Mouse (Mus musculus): ENCODE data around the gene Gm9508. TPM values are rescaled to one million over a fixed set of nuclear protein-coding genes. Genes with fewer than 3 reads are reported as not detected.

The Gm9508 gene
- polyA plus RNA-seq, 1 experiment: not detected

- TF ChIP-seq MYOD1 (IDR thresholded peaks at IDR 0.05; ENCODE audit: control insufficient read depth in 1 of 3, insufficient read length in 2 of 3, low read depth in 2 of 3): peak in 1 of 3 experiments; percentile 51
- TF ChIP-seq MYOG (IDR thresholded peaks at IDR 0.05; ENCODE audit: control insufficient read depth in 1 of 3, insufficient read depth in 1 of 3, insufficient read length in 2 of 3, low read depth in 2 of 3): peak in 1 of 3 experiments; percentile 30
- no peak for TF ChIP-seq POLR2AphosphoS2 (IDR thresholded peaks at IDR 0.05; ENCODE audit: insufficient read length, low read depth)
- Histone ChIP-seq H3ac (ENCODE audit: control insufficient read depth, insufficient read length) (no peak within 1 kb of the TSS), H3K4me3 (no peak within 1 kb of the TSS), H3K36me3 (ENCODE audit: control insufficient read depth, insufficient read depth) (no peaks in the 10 kb centered on the region), H3K4me2 (ENCODE audit: low read depth) (no peak within 1 kb of the TSS), H3K79me2 (ENCODE audit: control insufficient read depth, insufficient read depth) (no peaks in the 10 kb centered on the region), H3K27me3 (ENCODE audit: control insufficient read depth, insufficient read depth, insufficient read length) (peaks cover 65% of the 10 kb centered on the region)
These were observed 11.0 kb downstream of the Gm9508 start, which contains the start of gene Tspear for GRCm38 (mm10) chr10:77685895-77686664. Tspear (plus strand) TSS chr10:77686569.

- TF ChIP-seq REST (IDR thresholded peaks at IDR 0.05; ENCODE audit: insufficient read depth, insufficient read length): no peak
- no peak for TF ChIP-seq MAX (IDR thresholded peaks at IDR 0.05; ENCODE audit: low read depth)
- no peak for TF ChIP-seq USF1 (IDR thresholded peaks at IDR 0.05; ENCODE audit: low read depth)
- TF ChIP-seq POLR2A (IDR thresholded peaks at IDR 0.05; ENCODE audit: insufficient read length, low read depth): no peak
- TF ChIP-seq E2F4 (IDR thresholded peaks at IDR 0.05; ENCODE audit: insufficient read depth): no peak
- TF ChIP-seq TCF3 (IDR thresholded peaks at IDR 0.05; ENCODE audit: insufficient read length, low read depth): no peak
- TF ChIP-seq CEBPB (IDR thresholded peaks at IDR 0.05; ENCODE audit: insufficient read depth, poor library complexity, severe bottlenecking): no peak
- no peak for TF ChIP-seq MYOG (IDR thresholded peaks at IDR 0.05; ENCODE audit: control insufficient read depth in 1 of 3, insufficient read depth in 1 of 3, insufficient read length in 2 of 3, low read depth in 2 of 3)
- TF ChIP-seq POLR2AphosphoS2 (IDR thresholded peaks at IDR 0.05; ENCODE audit: insufficient read length, low read depth): no peak
- no peak for TF ChIP-seq MYOD1 (IDR thresholded peaks at IDR 0.05; ENCODE audit: control insufficient read depth in 1 of 3, insufficient read length in 2 of 3, low read depth in 2 of 3)
- TF ChIP-seq SRF (IDR thresholded peaks at IDR 0.05; ENCODE audit: control insufficient read depth, insufficient read length, low read depth): no peak
- no peak for TF ChIP-seq TCF12 (IDR thresholded peaks at IDR 0.05; ENCODE audit: insufficient read depth, poor library complexity, severe bottlenecking)
- Histone ChIP-seq H3K36me3 (ENCODE audit: control insufficient read depth, insufficient read depth) (no peaks in the 10 kb centered on the region), H3K27me3 (ENCODE audit: control insufficient read depth, insufficient read depth, insufficient read length) (peaks cover 69% of the 10 kb centered on the region), H3K4me2 (ENCODE audit: low read depth) (no peak overlapping the region), H3K79me2 (ENCODE audit: control insufficient read depth, insufficient read depth) (no peaks in the 10 kb centered on the region), H3K4me3 (no peak overlapping the region), H3ac (ENCODE audit: control insufficient read depth, insufficient read length) (no peak overlapping the region)
These were observed 12.9 kb downstream of the Gm9508 start for GRCm38 (mm10) chr10:77684181-77684580.

DNA sequence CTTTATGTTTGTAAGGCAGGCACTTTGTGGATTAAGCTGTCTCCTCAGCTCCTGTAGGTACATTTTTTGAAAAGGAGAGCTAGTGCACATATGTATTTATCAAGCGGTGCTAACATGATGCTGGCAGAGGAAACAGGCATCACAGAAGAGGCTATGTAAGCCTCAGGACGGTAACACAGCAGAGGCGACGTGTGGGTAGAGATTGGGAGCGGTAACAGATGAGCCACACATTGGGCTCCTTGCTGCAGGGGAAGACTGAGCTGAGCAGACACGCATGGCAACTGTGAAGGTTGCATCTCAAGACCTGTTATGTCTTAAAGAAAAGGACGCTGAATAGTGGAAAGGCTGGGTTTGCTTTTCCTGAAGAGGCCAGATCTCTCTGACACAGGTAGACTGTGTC lies 14.0 kb downstream of the Gm9508 start:
- no peak overlapping the region for H3K4me2 ChIP-seq (ENCODE audit: low read depth)
- no peak overlapping the region for H3K4me3 ChIP-seq
- H3K36me3 ChIP-seq (ENCODE audit: control insufficient read depth, insufficient read depth): no peaks in the 10 kb centered on the region
- no peaks in the 10 kb centered on the region for H3K79me2 ChIP-seq (ENCODE audit: control insufficient read depth, insufficient read depth)
- H3K27me3 ChIP-seq (ENCODE audit: control insufficient read depth, insufficient read depth, insufficient read length): peaks cover 71% of the 10 kb centered on the region
- H3ac ChIP-seq (ENCODE audit: control insufficient read depth, insufficient read length): no peak overlapping the region
- TF ChIP-seq POLR2AphosphoS2 (IDR thresholded peaks at IDR 0.05; ENCODE audit: insufficient read length, low read depth) (no peak), MYOG (IDR thresholded peaks at IDR 0.05; ENCODE audit: control insufficient read depth in 1 of 3, insufficient read depth in 1 of 3, insufficient read length in 2 of 3, low read depth in 2 of 3) (no peak), TCF3 (IDR thresholded peaks at IDR 0.05; ENCODE audit: insufficient read length, low read depth) (no peak), MAX (IDR thresholded peaks at IDR 0.05; ENCODE audit: low read depth) (no peak), SRF (IDR thresholded peaks at IDR 0.05; ENCODE audit: control insufficient read depth, insufficient read length, low read depth) (no peak), USF1 (IDR thresholded peaks at IDR 0.05; ENCODE audit: low read depth) (no peak), E2F4 (IDR thresholded peaks at IDR 0.05; ENCODE audit: insufficient read depth) (no peak), POLR2A (IDR thresholded peaks at IDR 0.05; ENCODE audit: insufficient read length, low read depth) (no peak), MYOD1 (IDR thresholded peaks at IDR 0.05; ENCODE audit: control insufficient read depth in 1 of 3, insufficient read length in 2 of 3, low read depth in 2 of 3) (no peak), REST (IDR thresholded peaks at IDR 0.05; ENCODE audit: insufficient read depth, insufficient read length) (no peak), TCF12 (IDR thresholded peaks at IDR 0.05; ENCODE audit: insufficient read depth, poor library complexity, severe bottlenecking) (no peak), CEBPB (IDR thresholded peaks at IDR 0.05; ENCODE audit: insufficient read depth, poor library complexity, severe bottlenecking) (no peak)

- Histone ChIP-seq H3K27me3 (ENCODE audit: control insufficient read depth, insufficient read depth, insufficient read length) (peaks cover 69% of the 10 kb centered on the region), H3K4me2 (ENCODE audit: low read depth) (no peak overlapping the region), H3K36me3 (ENCODE audit: control insufficient read depth, insufficient read depth) (no peaks in the 10 kb centered on the region), H3K79me2 (ENCODE audit: control insufficient read depth, insufficient read depth) (no peaks in the 10 kb centered on the region), H3ac (ENCODE audit: control insufficient read depth, insufficient read length) (no peak overlapping the region), H3K4me3 (no peak overlapping the region)
- TF ChIP-seq POLR2A (IDR thresholded peaks at IDR 0.05; ENCODE audit: insufficient read length, low read depth) (no peak), SRF (IDR thresholded peaks at IDR 0.05; ENCODE audit: control insufficient read depth, insufficient read length, low read depth) (no peak), MAX (IDR thresholded peaks at IDR 0.05; ENCODE audit: low read depth) (no peak), TCF3 (IDR thresholded peaks at IDR 0.05; ENCODE audit: insufficient read length, low read depth) (no peak), TCF12 (IDR thresholded peaks at IDR 0.05; ENCODE audit: insufficient read depth, poor library complexity, severe bottlenecking) (no peak), CEBPB (IDR thresholded peaks at IDR 0.05; ENCODE audit: insufficient read depth, poor library complexity, severe bottlenecking) (no peak), USF1 (IDR thresholded peaks at IDR 0.05; ENCODE audit: low read depth) (no peak), MYOD1 (IDR thresholded peaks at IDR 0.05; ENCODE audit: control insufficient read depth in 1 of 3, insufficient read length in 2 of 3, low read depth in 2 of 3) (no peak), E2F4 (IDR thresholded peaks at IDR 0.05; ENCODE audit: insufficient read depth) (no peak), MYOG (IDR thresholded peaks at IDR 0.05; ENCODE audit: control insufficient read depth in 1 of 3, insufficient read depth in 1 of 3, insufficient read length in 2 of 3, low read depth in 2 of 3) (no peak), REST (IDR thresholded peaks at IDR 0.05; ENCODE audit: insufficient read depth, insufficient read length) (no peak), POLR2AphosphoS2 (IDR thresholded peaks at IDR 0.05; ENCODE audit: insufficient read length, low read depth) (no peak)
These were observed 19.5 kb downstream of the Gm9508 start for GRCm38 (mm10) chr10:77677562-77677961.
